Comparison of ENCODE assay signal across 9 mouse cellular contexts in the genomic region with DNA sequence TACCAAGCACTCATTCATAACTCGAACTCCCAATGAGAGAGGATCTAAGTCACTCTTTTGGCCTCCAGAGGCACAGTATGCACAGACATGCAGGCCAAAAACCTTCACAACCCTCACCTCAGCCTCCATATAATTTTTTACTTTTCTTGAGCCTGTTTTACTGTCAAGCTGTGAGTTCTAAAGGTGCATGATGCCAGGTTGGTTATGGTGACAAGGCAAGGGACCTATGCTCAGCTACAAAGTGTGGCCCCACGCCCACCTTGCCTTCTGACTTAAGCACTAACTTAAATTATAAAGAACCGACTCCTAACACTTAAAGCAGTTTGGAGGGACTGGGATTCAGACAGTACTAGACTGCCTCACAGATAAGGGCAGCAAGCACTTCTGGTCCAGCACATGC. TPM values are rescaled to one million over a fixed set of nuclear protein-coding genes. Genes with fewer than 3 reads are reported as not detected.
A peak's percentile ranks its signal among the peaks of the same experiment; 100 is the strongest.
DNase-seq lines count a peak whose midpoint lies in the region; ATAC-seq and TF ChIP-seq lines count a peak whose summit lies in the region.
"Had no signal": no experiment of that assay in that cellular context is flagged by ENCODE, and none has a peak within 500 bp of the region (broad histone marks: within the 10 kb centered on the region; RNA-seq: fewer than 3 reads in every experiment).

No protein-coding gene starts in this region.

- WGBS in kidney, embryonic 14.5 days, result 92% methylated on average over 3 of the region's 3 CpGs
- 87% methylated on average over 3 of the region's 3 CpGs for WGBS in forebrain, embryonic 12.5 days
- 58% methylated on average over 3 of the region's 3 CpGs for WGBS in liver, embryonic 12.5 days (ENCODE audit: insufficient replicate concordance)

- H3K4me2 ChIP-seq in kidney, embryonic 14.5 days (replicated peaks; ENCODE audit: low read depth, low read length), result peak overlapping the region; percentile 89
- H3K4me2 ChIP-seq in forebrain, embryonic 12.5 days, result peak overlapping the region; percentile 98; the same call in 1 of the 2 replicates
- peak overlapping the region; percentile 90 for H3K4me2 ChIP-seq in liver, embryonic 12.5 days

- H3K4me1 ChIP-seq in kidney, embryonic 14.5 days (ENCODE audit: control insufficient read depth, insufficient read depth, low read length), result peaks cover 39% of the 10 kb centered on the region
- peaks cover 69% of the 10 kb centered on the region for H3K4me1 ChIP-seq in G1E (ENCODE audit: insufficient read depth, low read depth, low read length)
- H3K4me1 ChIP-seq in forebrain, embryonic 12.5 days, result peaks cover 66% of the 10 kb centered on the region
- H3K4me1 ChIP-seq in liver, embryonic 12.5 days, result peaks cover 68% of the 10 kb centered on the region

- peaks cover 52% of the 10 kb centered on the region for H3K36me3 ChIP-seq in kidney, embryonic 14.5 days (ENCODE audit: control insufficient read depth, insufficient read depth, low read length)
- peaks cover 81% of the 10 kb centered on the region for H3K36me3 ChIP-seq in G1E (replicated peaks)
- H3K36me3 ChIP-seq in forebrain, embryonic 12.5 days (replicated peaks), result peaks cover 54% of the 10 kb centered on the region
- H3K36me3 ChIP-seq in liver, embryonic 12.5 days, result peaks cover 65% of the 10 kb centered on the region

- no peak for TF ChIP-seq CTCF in G1E (IDR thresholded peaks at IDR 0.05; ENCODE audit: low read depth, low read length)

- H3K9me3 ChIP-seq in kidney, embryonic 14.5 days (ENCODE audit: control insufficient read depth, low read length), result no peaks in the 10 kb centered on the region
- H3K9me3 ChIP-seq in G1E (replicated peaks), result no peaks in the 10 kb centered on the region
- no peaks in the 10 kb centered on the region for H3K9me3 ChIP-seq in forebrain, embryonic 12.5 days
- H3K9me3 ChIP-seq in liver, embryonic 12.5 days (replicated peaks), result no peaks in the 10 kb centered on the region

- H3K9ac ChIP-seq in kidney, embryonic 14.5 days (ENCODE audit: low read depth, low read length), result peak overlapping the region; percentile 95; the same call in 1 of the 2 replicates
- peak overlapping the region; percentile 33; the same call in 1 of the 2 replicates for H3K9ac ChIP-seq in forebrain, embryonic 12.5 days
- H3K9ac ChIP-seq in liver, embryonic 12.5 days, result peak overlapping the region; percentile 84

- ATAC-seq in kidney, embryonic 14.5 days (ENCODE audit: low FRiP score, low TSS enrichment), result no peak
- no peak for ATAC-seq in G1E (ENCODE audit: extremely low read depth, insufficient number of reproducible peaks, low FRiP score, poor library complexity, severe bottlenecking)
- ATAC-seq in forebrain, embryonic 12.5 days (ENCODE audit: low FRiP score), result no peak
- ATAC-seq in liver, embryonic 12.5 days, result no peak
- no peak for ATAC-seq in inflammation-experienced regulatory T-cells, adult 6 months
- no peak for ATAC-seq in activated CD4-positive, CD25-positive, alpha-beta regulatory T cell, adult 4 months

- peak overlapping the region; percentile 80; the same call in 1 of the 2 replicates for H3K4me3 ChIP-seq in kidney, embryonic 14.5 days (ENCODE audit: low read length)
- peak overlapping the region; percentile 93 for H3K4me3 ChIP-seq in G1E (ENCODE audit: low read depth, low read length)
- H3K4me3 ChIP-seq in forebrain, embryonic 12.5 days (replicated peaks), result peak overlapping the region; percentile 11; the same call in 1 of the 2 replicates
- peak overlapping the region; percentile 80 for H3K4me3 ChIP-seq in liver, embryonic 12.5 days

- no peaks in the 10 kb centered on the region for H3K27me3 ChIP-seq in kidney, embryonic 14.5 days (ENCODE audit: control insufficient read depth, insufficient read depth, low read length)
- no peaks in the 10 kb centered on the region for H3K27me3 ChIP-seq in G1E (ENCODE audit: insufficient read depth, low read length)
- H3K27me3 ChIP-seq in forebrain, embryonic 12.5 days, result no peaks in the 10 kb centered on the region
- no peaks in the 10 kb centered on the region for H3K27me3 ChIP-seq in liver, embryonic 12.5 days (replicated peaks)

- H3K27ac ChIP-seq in kidney, embryonic 14.5 days (ENCODE audit: low read depth, low read length), result no peak overlapping the region; the same call in 1 of the 2 replicates
- 0 out of 2 replicates have a peak overlapping the region, but pooled peaks have one; percentile 26 for H3K27ac ChIP-seq in forebrain, embryonic 12.5 days
- H3K27ac ChIP-seq in liver, embryonic 12.5 days, result peak overlapping the region; percentile 92

- DNase-seq in kidney, adult 18-20 months, result no peak
- DNase-seq in G1E (ENCODE audit: low spot score), result no peak
- no peak for DNase-seq in layer of hippocampus, adult 18-20 months (ENCODE audit: low spot score in 2 of 2)
- DNase-seq: cerebellum, adult 11 months had no signal

RNA-seq across cellular contexts. Expression of a gene that starts 2.0 kb away (rescaled TPM):
- 2.8 and 3.3 TPM in 2 replicates for polyA plus RNA-seq in kidney, embryonic 14.5 days (2014; fragmentation: Nextera tagmentation; extraction: Ambion mirVana)
- total RNA-seq in G1E (2014; fragmentation: Nextera tagmentation) (1.7 and 1.9 TPM in 2 replicates), G1E (2017) (3.0 and 3.6 TPM in 2 replicates)
- polyA plus RNA-seq in G1E (2012), result 10.9 and 13.5 TPM in 2 replicates
- 5.0 and 7.1 TPM in 2 replicates for polyA plus RNA-seq in forebrain, embryonic 12.5 days (2016; fragmentation: Nextera tagmentation; extraction: Ambion mirVana)
- polyA plus RNA-seq in liver, embryonic 12.5 days (2016; fragmentation: Nextera tagmentation; extraction: Ambion mirVana), result 2.1 and 2.6 TPM in 2 replicates
- 10 to 100 TPM; 12.8 to 15.1 (median 13.9) TPM for polyA plus RNA-seq in inflammation-experienced regulatory T-cells, adult 6 months (2017; shearing (Covaris generic))
- polyA plus RNA-seq in activated CD4-positive, CD25-positive, alpha-beta regulatory T cell, adult 4 months (2017; shearing (Covaris generic)), result 10 to 100 TPM; 18.7 to 19.0 TPM
- total RNA-seq in layer of hippocampus, adult 18-20 months (2021), result 1 to 10 TPM; 5.1 to 5.2 TPM

RNA-seq across cellular contexts. Expression of a gene that starts 2.3 kb away (rescaled TPM):
- 24.9 and 40.8 TPM in 2 replicates for polyA plus RNA-seq in kidney, embryonic 14.5 days (2014; fragmentation: Nextera tagmentation; extraction: Ambion mirVana)
- total RNA-seq in G1E (2014; fragmentation: Nextera tagmentation) (30.0 and 34.1 TPM in 2 replicates), G1E (2017) (18.5 and 19.8 TPM in 2 replicates)
- 45.6 and 48.9 TPM in 2 replicates for polyA plus RNA-seq in G1E (2012)
- polyA plus RNA-seq in forebrain, embryonic 12.5 days (2016; fragmentation: Nextera tagmentation; extraction: Ambion mirVana), result 58.4 and 63.5 TPM in 2 replicates
- polyA plus RNA-seq in liver, embryonic 12.5 days (2016; fragmentation: Nextera tagmentation; extraction: Ambion mirVana), result 41.1 and 43.5 TPM in 2 replicates
- polyA plus RNA-seq in inflammation-experienced regulatory T-cells, adult 6 months (2017; shearing (Covaris generic)), result 10 to 100 TPM; 27.6 to 30.0 (median 27.8) TPM
- 10 to 100 TPM; 25.1 to 28.2 TPM for polyA plus RNA-seq in activated CD4-positive, CD25-positive, alpha-beta regulatory T cell, adult 4 months (2017; shearing (Covaris generic))
- 10 to 100 TPM; 76.1 to 79.8 TPM for total RNA-seq in layer of hippocampus, adult 18-20 months (2021)

RNA-seq across cellular contexts. Expression of a gene that starts 2.5 kb away (rescaled TPM):
- polyA plus RNA-seq in kidney, embryonic 14.5 days (2014; fragmentation: Nextera tagmentation; extraction: Ambion mirVana), result 2,014 and 2,736 TPM in 2 replicates
- total RNA-seq in G1E (2014; fragmentation: Nextera tagmentation), result 2,195 and 2,298 TPM in 2 replicates
- total RNA-seq in G1E (2017), result 1,704 and 1,830 TPM in 2 replicates
- 739 and 1,633 TPM in 2 replicates for polyA plus RNA-seq in G1E (2012)
- 934 and 1,034 TPM in 2 replicates for polyA plus RNA-seq in forebrain, embryonic 12.5 days (2016; fragmentation: Nextera tagmentation; extraction: Ambion mirVana)
- 1,396 and 1,433 TPM in 2 replicates for polyA plus RNA-seq in liver, embryonic 12.5 days (2016; fragmentation: Nextera tagmentation; extraction: Ambion mirVana)
- 1,000 to 10,000 TPM; 3,532 to 7,587 (median 7,167) TPM for polyA plus RNA-seq in inflammation-experienced regulatory T-cells, adult 6 months (2017; shearing (Covaris generic))
- polyA plus RNA-seq in activated CD4-positive, CD25-positive, alpha-beta regulatory T cell, adult 4 months (2017; shearing (Covaris generic)), result 1,000 to 10,000 TPM; 6,680 to 7,218 TPM
- 100 to 1,000 TPM; 319 to 336 TPM for total RNA-seq in layer of hippocampus, adult 18-20 months (2021)

RNA-seq across cellular contexts. Expression of a gene that starts 12.8 kb away (rescaled TPM):
- polyA plus RNA-seq in kidney, embryonic 14.5 days (2014; fragmentation: Nextera tagmentation; extraction: Ambion mirVana), result 26.5 and 37.8 TPM in 2 replicates
- 29.6 and 34.2 TPM in 2 replicates for total RNA-seq in G1E (2014; fragmentation: Nextera tagmentation)
- 30.7 and 31.1 TPM in 2 replicates for total RNA-seq in G1E (2017)
- 72.2 and 83.2 TPM in 2 replicates for polyA plus RNA-seq in G1E (2012)
- 40.1 and 41.9 TPM in 2 replicates for polyA plus RNA-seq in forebrain, embryonic 12.5 days (2016; fragmentation: Nextera tagmentation; extraction: Ambion mirVana)
- 49.4 and 52.7 TPM in 2 replicates for polyA plus RNA-seq in liver, embryonic 12.5 days (2016; fragmentation: Nextera tagmentation; extraction: Ambion mirVana)
- polyA plus RNA-seq in inflammation-experienced regulatory T-cells, adult 6 months (2017; shearing (Covaris generic)), result 10 to 100 TPM in 2 of 3 experiments, 1 to 10 TPM in 1; 6.8 to 11.0 (median 10.1) TPM
- polyA plus RNA-seq in activated CD4-positive, CD25-positive, alpha-beta regulatory T cell, adult 4 months (2017; shearing (Covaris generic)), result 10 to 100 TPM; 11.8 to 16.6 TPM
- total RNA-seq in layer of hippocampus, adult 18-20 months (2021), result 10 to 100 TPM; 13.2 to 15.5 TPM

RNA-seq across cellular contexts. Expression of a gene that starts 13.2 kb away (rescaled TPM):
- 169 and 211 TPM in 2 replicates for polyA plus RNA-seq in kidney, embryonic 14.5 days (2014; fragmentation: Nextera tagmentation; extraction: Ambion mirVana)
- 63.5 and 75.3 TPM in 2 replicates for total RNA-seq in G1E (2014; fragmentation: Nextera tagmentation)
- 133 and 141 TPM in 2 replicates for total RNA-seq in G1E (2017)
- 347 and 373 TPM in 2 replicates for polyA plus RNA-seq in G1E (2012)
- 198 and 201 TPM in 2 replicates for polyA plus RNA-seq in forebrain, embryonic 12.5 days (2016; fragmentation: Nextera tagmentation; extraction: Ambion mirVana)
- polyA plus RNA-seq in liver, embryonic 12.5 days (2016; fragmentation: Nextera tagmentation; extraction: Ambion mirVana), result 164 and 177 TPM in 2 replicates
- 100 to 1,000 TPM; 114 to 135 (median 124) TPM for polyA plus RNA-seq in inflammation-experienced regulatory T-cells, adult 6 months (2017; shearing (Covaris generic))
- 100 to 1,000 TPM; 113 to 146 TPM for polyA plus RNA-seq in activated CD4-positive, CD25-positive, alpha-beta regulatory T cell, adult 4 months (2017; shearing (Covaris generic))
- 10 to 100 TPM; 94.9 to 95.8 TPM for total RNA-seq in layer of hippocampus, adult 18-20 months (2021)

Comparison
In these comparisons a context has a peak if more than half of its experiments do, and no peak if none do; other contexts are left out.
1. H3K4me3 ChIP-seq: peak in every context shown above with its lines; median percentile 93 in G1E; 80 in kidney, embryonic 14.5 days; 80 in liver, embryonic 12.5 days; 11 in forebrain, embryonic 12.5 days.
2. H3K9ac ChIP-seq: peak in every context shown above with its lines; median percentile 95 in kidney, embryonic 14.5 days; 84 in liver, embryonic 12.5 days; 33 in forebrain, embryonic 12.5 days.